Mouse (Mus musculus): ENCODE data around the gene Gab3.
"Not testable (repeated sequence)": the region's sequence is repeated elsewhere in the genome, so short reads cannot be mapped to it uniquely, and the experiment has no call there.

The Gab3 gene

DNA sequence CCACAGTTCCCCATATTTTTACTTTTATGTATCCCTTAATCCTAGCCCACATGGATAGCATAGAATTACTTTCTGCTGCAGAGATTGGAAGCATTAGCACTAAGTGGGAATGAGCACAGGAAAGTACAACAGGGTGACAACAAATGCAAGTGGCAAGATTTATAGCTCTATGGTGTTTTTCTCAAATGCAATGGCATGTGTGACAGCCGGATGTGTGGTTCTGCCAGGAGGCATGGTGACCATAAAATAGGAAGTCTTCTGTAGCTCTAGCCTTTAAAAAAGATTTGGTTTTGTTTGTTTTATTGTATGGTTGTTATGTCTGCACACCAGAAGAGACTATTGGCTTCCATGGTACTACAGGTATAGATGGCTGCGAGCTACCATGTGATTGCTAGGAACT lies 50.1 kb downstream of the Gab3 start:
- in situ Hi-C loops (cut with MboI) = no loop called here

DNA sequence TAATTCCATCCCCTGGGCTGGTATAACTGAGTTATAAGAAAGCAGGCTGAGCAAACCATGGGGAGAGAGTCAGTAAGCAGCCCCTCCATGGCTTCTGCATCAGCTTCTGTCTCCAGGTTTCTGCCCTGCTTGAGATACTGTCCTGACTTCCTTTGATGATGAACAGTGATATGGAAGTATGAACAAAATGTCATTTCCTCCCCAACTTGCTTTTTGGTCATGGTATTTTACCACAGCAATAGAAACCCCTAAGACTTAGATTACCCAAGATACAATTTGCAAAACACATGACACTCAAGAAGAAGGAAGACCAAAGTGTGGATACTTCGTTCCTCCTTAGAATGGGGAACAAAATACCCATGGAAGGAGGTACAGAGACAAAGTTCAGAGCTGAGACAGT lies 51.2 kb downstream of the Gab3 start:
- in situ Hi-C loops (cut with MboI) = not testable (repeated sequence)

DNA sequence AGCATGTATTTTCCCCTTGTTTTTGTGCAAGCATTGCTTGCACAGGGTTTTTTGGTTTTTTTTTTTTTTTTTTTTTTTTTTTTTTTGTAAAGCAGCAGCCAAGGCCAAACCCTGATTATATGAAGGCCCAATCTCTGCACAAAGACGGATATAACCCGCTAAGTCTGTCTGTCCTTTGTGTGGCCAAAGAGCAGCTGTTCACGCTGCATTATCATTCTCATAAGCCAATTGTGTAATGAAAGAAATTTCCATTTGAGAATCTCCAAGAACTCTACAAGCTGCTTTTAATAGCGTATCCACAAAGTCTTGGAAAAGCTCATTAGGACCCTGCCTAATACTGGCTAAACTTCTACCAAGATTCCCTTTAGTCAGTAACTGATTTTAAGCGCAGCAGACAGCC lies 101.5 kb downstream of the Gab3 start:
- in situ Hi-C loops (cut with MboI) = no loop called here

DNA sequence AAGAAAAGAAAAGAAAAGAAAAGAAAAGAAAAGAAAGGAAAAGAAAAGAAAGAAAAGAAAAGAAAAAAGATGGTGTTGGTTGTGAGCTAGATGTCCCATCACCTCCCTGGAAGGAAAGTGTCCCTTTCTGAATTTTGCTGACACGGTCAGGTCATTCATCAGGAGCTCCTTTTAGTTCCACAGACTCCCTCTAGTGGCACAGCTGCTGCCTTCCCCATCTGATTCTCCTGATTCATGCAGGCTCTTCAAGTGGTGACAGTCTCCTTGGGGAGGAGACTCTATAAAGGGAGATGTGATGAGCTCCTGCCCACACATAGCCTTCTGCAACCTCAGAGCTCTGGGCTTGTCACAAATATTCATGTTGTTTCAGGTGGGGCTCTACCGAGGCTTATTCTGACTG lies 122.4 kb downstream of the Gab3 start:
- in situ Hi-C loops (cut with MboI) = not testable (repeated sequence)

DNA sequence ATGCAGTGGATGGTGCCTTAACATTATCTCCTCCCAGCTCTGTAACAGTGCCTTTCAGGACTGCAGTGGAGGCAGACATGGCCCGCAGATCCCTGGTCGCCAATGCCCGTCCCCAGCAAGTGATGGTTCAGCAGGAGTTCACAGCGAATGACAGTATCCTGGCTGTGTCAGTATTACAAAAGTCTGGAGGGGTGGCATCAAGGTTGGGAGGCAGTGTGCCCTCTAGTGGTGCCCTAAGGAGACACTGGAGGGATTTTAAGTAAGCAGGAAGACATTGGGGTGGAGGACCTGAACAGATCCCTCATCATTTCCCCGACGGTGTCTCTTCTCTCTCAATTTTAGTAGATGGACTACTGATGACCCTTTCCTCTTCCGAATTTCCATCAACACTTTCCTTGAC lies 126.1 kb downstream of the Gab3 start:
- in situ Hi-C loops (cut with MboI) = not testable (repeated sequence)
